Mouse (Mus musculus) urinary bladder, postnatal 0 days (tissue): ENCODE data around the gene Gm10378. TPM values are rescaled to one million over a fixed set of nuclear protein-coding genes. Genes with fewer than 3 reads are reported as not detected.

Experiments
- microRNA-seq: library from miRNA; unstranded; fragments of <30 nt; microRNA quantifications from one replicate; pipeline ENCODE4, GENCODE M21; 2016
- polyA plus RNA-seq: library from polyadenylated mRNA; unstranded; fragments of >200 nt; fragmentation: Nextera tagmentation; extraction: Ambion mirVana; gene quantifications from 2 replicates; pipeline ENCODE4 v1.2.1, GENCODE M21; 2015

Gm10378 gene
- not detected in 2 replicates for polyA plus RNA-seq

DNA sequence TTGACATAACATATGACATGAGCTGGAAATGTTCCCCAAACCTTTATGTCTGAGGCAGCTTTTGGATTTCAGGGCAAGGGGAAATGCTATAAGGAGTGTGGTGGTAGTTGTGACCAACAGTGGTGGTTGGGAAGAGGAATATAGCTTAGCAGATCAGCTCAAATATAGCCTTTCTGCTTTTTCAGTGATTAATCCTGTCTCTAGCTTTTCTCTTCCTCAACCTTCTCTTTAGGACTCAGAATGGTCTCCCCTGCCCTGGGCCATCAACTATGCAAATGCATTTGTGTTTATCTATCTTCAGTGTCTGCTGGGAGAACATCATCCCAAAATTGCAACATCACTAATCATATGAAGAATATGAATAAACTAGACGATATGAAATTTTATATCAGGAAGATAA lies at the start of gene Gm10378:
Gene Gm10378 (plus strand): TSS at position 301 of the 400 bp plus-strand sequence.

DNA sequence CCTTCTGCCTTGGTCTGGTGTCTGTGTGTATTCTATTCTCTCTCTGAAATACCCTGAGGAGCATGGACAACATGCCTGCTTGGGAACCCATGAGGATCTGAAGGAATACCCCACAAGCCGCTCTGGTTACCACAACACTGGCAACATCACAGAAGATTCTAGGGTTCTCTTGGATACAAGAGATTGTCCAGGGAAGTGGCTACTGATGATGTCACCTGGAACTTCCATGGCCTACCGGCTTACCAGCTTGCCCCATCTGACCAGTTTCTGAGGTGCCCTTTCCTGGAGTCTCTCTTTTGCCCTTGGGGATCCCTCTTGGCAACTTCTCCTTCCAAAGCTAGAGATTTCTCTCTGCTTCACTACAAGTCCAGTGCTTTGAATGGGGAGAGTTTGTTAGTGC lies 13.9 kb upstream of the Gm10378 start, which contains the start of gene Gm3633:
Gene Gm3633 (minus strand): TSS at position 101 of the 400 bp plus-strand sequence.

Small RNAs within 50 kb of the gene (microRNA-seq; reads per million reads assigned to microRNA genes)
- gene Gm23620 = not detected
- gene Gm25228 = not detected

Other genes starting within 250 kb of the Gm10378 start
- gene Gm8005, start 216.3 kb upstream of the Gm10378 start, polyA plus RNA-seq = not detected in 2 replicates
- not detected in 2 replicates for gene Gm8011, start 192.1 kb upstream of the Gm10378 start, polyA plus RNA-seq
- not detected in 2 replicates for gene Gm8020, start 153.6 kb upstream of the Gm10378 start, polyA plus RNA-seq
- gene Gm8024, start 131.7 kb upstream of the Gm10378 start, polyA plus RNA-seq = not detected in 2 replicates
- gene Gm17124, start 56.1 kb upstream of the Gm10378 start, polyA plus RNA-seq = not detected in 2 replicates
- gene Gm3633, start 14.0 kb upstream of the Gm10378 start, polyA plus RNA-seq = not detected in 2 replicates
- gene Gm3015, start 112.9 kb downstream of the Gm10378 start, polyA plus RNA-seq = not detected in 2 replicates
- gene Gm10377, start 142.0 kb downstream of the Gm10378 start, polyA plus RNA-seq = not detected in 2 replicates
- gene Gm21977, start 197.5 kb downstream of the Gm10378 start, polyA plus RNA-seq = not detected in 2 replicates